Mouse (Mus musculus) spleen, postnatal 10 days (tissue): ENCODE data around the gene Rxfp1.

Experiments used
- DNase-seq, 2 experiments: peaks; one replicate each; pipeline ENCODE4 v3.0.0; 2021 to 2022; ENCODE audit warnings: low spot score in 2 of 2

The Rxfp1 gene

DNA sequence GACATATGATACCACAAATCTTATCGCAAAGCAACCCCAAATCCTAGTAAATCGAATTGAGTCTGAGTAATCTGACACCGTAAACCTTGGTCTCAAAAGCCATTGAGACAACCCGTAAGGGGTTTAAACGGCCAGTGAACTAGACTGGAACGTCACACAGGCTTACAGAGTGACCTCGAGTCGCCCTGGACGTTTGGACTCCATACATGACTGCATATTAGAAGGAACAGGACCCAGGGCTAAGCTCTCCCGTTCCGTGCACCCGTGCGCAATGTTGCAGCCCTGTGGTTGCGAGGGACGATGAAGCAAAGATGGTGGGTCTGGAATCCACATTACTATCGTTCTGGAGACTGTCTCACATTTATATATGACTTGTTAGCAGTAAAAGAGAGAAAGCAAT, 65.5 kb downstream of the Rxfp1 start:
- no peak for DNase-seq

DNA sequence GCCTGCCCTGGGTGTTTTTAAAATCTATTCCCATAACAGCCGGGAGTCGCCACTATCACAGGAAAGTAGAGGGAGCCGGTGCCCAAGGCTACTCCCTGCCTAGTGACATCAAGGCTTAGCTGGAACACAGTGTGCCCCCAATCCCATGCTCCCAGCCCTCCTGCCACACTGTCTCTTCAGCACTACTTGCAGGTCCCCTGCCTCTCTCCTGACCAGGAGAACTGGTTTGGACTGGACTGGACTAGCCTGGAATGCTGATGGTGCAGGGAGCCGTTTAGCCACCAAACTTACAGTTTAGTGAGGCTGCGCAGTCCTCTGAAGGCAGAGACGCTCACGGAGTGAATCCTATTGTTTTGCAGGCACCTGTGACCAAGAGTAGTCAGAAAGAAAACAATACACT, 67.1 kb downstream of the Rxfp1 start:
- DNase-seq: no peak

DNA sequence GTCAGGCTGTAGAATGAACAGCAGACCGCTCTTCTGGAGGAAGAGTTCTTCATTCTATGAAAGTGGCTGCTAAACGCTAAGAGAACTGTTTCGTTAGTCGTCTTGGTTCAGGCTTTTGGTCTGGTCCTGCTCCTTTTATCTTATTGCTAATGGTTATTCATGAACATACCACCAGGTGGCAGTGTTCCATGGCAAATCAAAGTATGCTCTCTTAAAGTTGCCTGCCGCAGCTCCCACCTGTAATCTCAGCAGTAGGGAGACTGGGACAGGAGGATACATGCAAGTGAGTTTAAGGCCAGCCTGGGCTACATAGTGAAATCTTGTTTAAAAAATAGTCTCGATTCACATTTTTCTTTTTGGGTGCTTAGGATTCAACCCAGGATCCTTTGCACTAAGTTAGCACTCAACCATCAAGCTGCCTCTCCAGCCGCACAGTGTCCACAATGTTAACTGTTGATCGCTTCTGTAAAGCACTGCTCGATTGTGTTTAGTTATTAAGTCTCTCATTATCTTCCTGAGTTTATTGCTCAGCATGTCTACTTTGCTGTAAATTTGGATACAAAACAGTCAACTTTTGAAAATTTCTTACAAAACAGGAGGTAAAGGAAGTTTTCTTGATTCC, 72.8 kb downstream of the Rxfp1 start:
- peak; percentile 11 to 43 for DNase-seq

DNA sequence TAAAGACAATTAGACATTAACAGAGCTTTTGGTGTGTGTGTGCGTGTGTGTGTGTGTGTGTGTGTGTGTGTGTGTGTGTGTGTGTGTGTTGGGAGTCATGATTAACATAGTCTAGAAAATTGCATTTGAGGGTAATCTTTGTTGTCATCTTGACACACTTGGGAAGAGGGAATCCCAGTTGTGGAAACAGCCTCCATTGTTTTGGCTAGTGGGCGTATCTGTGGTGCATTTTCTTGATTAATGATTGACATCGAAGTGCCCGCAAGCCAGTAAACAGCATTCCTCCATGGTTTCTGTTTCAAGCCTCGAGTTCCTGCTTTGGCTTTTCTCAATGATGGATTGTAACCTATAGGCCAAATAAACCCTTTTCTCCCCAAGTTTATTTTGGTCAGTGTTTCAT, 81.0 kb downstream of the Rxfp1 start:
- no peak for DNase-seq

DNA sequence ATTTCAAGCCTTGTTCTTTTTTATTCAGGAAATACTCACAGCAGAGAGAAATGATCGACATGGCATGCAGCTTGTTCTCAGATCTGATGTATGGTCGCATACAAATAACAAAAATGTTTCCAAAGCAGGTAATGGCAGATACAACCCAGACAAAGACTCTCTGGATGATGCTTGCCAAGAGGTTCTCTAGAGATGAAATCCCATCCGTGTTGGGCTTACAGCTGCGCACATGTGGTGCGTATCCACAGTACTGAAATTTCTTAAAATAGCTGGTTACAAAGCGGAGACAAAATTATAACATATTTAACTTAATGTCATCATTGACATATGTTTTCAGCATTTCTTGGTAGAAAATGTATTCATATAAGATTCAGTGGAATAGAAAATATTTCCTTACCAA, 85.6 kb downstream of the Rxfp1 start:
- DNase-seq: no peak

DNA sequence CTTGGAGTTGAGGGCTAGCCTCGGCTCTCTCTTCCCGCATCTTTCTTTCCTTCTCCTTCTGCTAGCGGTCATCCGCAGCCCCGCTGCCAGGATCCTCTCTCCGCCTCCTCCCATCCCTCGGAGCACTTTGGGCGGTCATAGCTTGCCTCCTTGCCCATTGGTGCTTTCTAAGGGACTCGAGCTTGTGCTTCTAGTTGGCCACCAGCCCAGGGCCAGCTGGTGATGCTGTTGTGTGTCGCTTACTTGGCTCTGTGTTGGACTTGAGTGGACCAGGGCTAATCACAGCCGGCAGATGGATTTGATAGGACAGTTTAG, 108.3 kb downstream of the Rxfp1 start, which contains the start of gene Etfdh:
Gene Etfdh (minus strand): TSS at position 85 of the 315 bp plus-strand sequence.
- peak in 1 of 2 experiments; percentile 70 for DNase-seq

DNA sequence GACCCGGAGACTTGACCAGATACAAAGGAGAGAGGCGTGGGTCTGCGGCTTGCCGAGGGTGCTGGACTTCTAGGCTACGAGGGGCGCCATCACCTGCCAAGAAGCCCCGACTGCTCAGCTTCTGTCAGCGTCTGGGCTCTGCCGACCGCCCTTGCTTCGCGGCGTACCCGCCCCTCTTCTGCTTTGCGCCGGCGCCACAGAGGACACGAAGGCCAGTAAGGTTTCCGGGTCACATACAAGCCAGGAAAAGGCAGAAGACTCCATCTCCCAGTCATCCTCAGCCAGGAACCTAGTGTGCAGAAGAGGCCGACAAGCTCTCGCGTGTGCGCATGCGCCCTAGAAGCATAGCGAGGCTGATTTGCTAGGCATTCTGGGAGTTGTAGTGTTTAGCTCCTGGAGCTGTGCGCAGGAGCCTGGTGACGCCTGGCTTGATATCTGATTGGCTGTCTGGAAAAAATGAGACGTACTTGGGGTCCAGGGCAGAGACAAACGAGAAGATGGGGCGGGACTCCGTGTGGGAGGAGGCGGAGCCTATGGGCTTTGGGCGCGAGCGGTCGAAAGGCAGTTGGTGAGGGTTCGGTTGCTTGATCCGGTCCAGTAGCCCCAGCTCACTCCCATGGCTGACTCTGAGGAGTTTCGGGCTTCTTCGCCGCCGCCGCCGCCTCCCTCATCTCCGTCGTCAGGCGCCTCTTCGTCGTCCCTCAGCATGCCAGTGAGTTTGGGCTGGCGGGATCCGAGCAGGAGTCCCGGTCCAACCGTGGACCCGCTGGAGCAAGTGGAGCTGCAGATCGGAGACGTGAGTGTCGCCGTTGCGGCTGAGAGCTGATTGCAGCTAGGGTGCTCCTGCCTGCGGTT, 108.9 kb downstream of the Rxfp1 start, which contains the start of gene 4930579G24Rik:
Gene 4930579G24Rik (plus strand): TSS at position 519 of the 855 bp plus-strand sequence.
- peak; percentile 90 to 92 for DNase-seq

DNA sequence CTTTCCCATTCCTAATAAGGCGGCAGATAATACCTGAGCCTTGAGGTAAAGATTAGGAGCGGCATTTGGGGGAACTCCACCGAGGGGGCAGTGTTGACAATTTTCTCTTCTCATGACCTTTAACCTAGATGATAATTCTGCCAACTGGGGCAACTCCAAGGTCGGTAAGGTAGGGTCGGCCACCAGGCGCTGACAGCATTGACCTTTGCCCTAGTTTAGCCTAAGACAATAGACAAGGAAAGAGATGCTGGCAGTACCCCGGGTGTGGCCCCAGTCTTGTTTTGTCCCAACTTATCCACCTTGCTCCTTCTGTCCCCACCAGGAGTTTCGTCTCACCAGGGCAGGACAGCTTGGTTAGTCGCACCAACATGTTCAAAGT, 109.5 kb downstream of the Rxfp1 start:
- DNase-seq: no peak

DNA sequence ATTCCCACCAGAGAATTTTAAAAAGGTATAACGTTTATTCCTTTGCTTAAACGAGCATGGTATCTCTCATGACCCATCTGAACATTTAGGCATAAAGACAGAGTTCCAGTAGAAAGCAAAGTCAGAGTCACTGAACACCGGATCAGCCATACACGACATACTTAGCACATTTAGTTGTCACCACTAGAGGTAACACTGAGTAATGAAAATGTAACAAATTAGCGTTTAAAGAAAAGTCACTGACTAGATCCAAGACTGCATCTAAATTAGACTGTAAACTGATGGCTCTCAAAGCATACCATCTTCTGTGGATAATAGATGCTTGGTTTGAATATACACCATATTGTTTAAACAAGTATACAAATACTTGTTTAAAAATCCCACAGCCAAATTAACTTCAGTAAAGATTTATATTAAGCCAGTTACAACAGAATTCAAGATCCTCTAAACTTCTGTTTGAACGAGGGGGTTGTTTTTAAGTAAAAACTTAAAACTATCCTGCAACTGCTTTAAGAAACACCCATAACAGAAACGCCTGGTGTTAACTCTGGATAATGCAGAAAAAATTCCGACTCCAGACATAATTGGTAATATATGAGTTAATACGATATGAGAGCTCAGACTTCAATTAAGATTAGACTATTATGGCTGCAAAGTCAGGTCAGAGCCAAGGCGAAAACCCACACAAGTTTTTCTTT, 110.0 kb downstream of the Rxfp1 start:
- DNase-seq: no peak

DNA sequence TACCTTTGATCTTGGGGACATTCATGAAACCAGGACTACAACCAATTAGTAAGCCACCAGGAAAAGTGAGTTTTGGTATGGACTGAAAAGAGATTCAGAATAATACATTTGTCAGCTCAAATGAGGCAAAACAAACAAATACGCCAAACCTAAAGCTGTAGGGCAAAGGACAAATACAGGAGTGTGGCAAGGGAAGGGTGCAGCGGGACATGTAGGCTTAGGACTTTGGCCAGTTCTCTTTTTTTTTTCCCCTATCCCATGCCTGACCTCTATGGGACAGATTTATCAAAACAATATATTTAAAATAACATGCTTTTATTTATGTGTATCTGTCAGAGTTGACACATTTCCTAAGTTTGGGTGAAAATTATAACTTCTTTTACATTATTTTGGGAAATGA, 127.8 kb downstream of the Rxfp1 start:
- DNase-seq: no peak

DNA sequence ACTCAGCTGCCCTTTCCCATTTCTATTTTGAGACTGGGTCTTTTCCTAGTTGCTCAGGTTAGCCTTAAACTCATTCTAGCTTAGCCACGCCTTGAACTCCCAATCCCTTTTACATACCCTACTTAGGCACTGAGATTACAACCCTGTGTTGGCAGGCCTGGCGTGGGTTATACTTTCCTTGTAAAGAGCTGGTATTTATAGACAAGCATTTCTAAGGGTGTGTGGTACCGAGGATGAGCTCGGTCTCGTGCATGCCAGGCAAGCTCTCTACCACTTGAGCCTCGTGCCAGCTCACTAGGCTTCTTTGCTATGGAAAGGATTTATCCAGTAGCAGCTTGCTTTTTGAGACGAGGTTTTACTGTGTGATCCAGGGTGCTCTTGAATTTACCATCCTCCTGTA, 142.2 kb downstream of the Rxfp1 start:
- DNase-seq: no peak

DNA sequence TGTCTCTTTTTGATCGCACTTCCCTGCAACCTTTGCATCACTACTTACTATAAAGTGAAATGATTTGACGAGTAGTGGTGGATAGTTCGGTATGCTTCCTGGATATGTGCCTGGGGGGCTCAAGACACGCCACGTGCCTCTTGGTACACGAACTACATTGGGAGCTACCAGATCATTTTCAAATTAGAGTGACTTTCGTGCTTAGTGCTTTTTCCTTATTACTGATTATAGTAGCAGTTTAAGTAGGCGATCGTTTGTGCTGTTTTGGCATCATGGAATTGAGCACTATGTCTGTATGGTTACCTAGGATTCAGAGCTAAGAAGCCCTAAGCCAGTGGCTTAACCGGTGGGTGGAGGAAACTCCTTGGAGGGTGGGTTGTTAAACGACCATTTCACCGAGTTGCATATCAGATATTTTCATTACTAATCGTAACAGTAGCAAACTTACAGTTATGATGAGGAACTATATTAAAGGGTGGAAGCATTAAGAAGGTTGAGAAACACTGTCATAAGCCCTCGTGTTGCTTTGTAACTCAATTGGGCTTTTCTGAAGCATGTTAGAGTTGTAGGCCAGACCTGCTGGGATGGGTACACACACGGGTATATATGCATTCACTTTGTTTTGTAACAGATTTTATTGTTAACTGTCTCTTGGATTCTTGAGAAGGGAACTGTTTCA, 145.7 kb downstream of the Rxfp1 start:
- DNase-seq: no peak
